Comparison of ENCODE assay signal across 8 mouse cellular contexts in genomic region chr7:6918267-6918666, GRCm38 (mm10).
A peak's percentile ranks its signal among the peaks of the same experiment; 100 is the strongest.
DNase-seq lines count a peak whose midpoint lies in the region; ATAC-seq lines count a peak whose summit lies in the region.

No protein-coding gene starts in this region.

- 18% methylated on average over 10 of the region's 10 CpGs for WGBS in hindbrain, embryonic 12.5 days
- 5% methylated on average over 10 of the region's 10 CpGs for WGBS in lung, embryonic 16.5 days

- H3K9ac ChIP-seq in hindbrain, embryonic 12.5 days, result no peak overlapping the region
- no peak overlapping the region; the same call in 1 of the 2 replicates for H3K9ac ChIP-seq in lung, embryonic 16.5 days (ENCODE audit: low read length)

- peak overlapping the region; percentile 50; the same call in 1 of the 2 replicates for H3K27ac ChIP-seq in hindbrain, embryonic 12.5 days
- no peak overlapping the region for H3K27ac ChIP-seq in lung, embryonic 16.5 days (ENCODE audit: low read length)

- no peak overlapping the region for H3K4me3 ChIP-seq in hindbrain, embryonic 12.5 days
- H3K4me3 ChIP-seq in lung, embryonic 16.5 days (ENCODE audit: low read length), result no peak overlapping the region

- peaks cover 25% of the 10 kb centered on the region for H3K4me1 ChIP-seq in hindbrain, embryonic 12.5 days
- H3K4me1 ChIP-seq in lung, embryonic 16.5 days (replicated peaks; ENCODE audit: control insufficient read depth, insufficient read depth, low read length), result peaks cover 16% of the 10 kb centered on the region

- H3K9me3 ChIP-seq in hindbrain, embryonic 12.5 days (replicated peaks), result no peaks in the 10 kb centered on the region
- no peaks in the 10 kb centered on the region for H3K9me3 ChIP-seq in lung, embryonic 16.5 days (ENCODE audit: control insufficient read depth, low read length)

- peak; percentile 53; the same call in 1 of the 2 replicates for ATAC-seq in hindbrain, embryonic 12.5 days (ENCODE audit: low FRiP score)
- ATAC-seq in lung, embryonic 16.5 days (ENCODE audit: low read depth), result peak; percentile 74

- H3K27me3 ChIP-seq in hindbrain, embryonic 12.5 days, result no peaks in the 10 kb centered on the region
- no peaks in the 10 kb centered on the region for H3K27me3 ChIP-seq in lung, embryonic 16.5 days (ENCODE audit: control insufficient read depth, insufficient read depth, low read depth, low read length)

- no peaks in the 10 kb centered on the region for H3K36me3 ChIP-seq in hindbrain, embryonic 12.5 days
- no peaks in the 10 kb centered on the region for H3K36me3 ChIP-seq in lung, embryonic 16.5 days (ENCODE audit: control insufficient read depth, insufficient read depth, low read length)

- no peak overlapping the region for H3K4me2 ChIP-seq in hindbrain, embryonic 12.5 days (replicated peaks)
- H3K4me2 ChIP-seq in lung, embryonic 16.5 days (ENCODE audit: low read depth, low read length), result no peak overlapping the region

- DNase-seq in R1 (ENCODE audit: low read depth, low spot score), result peak; percentile 73
- DNase-seq in cerebellum, postnatal 10 days, result peak; percentile 96 to 98
- peak; percentile 68 to 89 for DNase-seq in frontal cortex, postnatal 14 days (ENCODE audit: low spot score in 2 of 2)
- DNase-seq in layer of hippocampus, adult 9-11 months, result peak; percentile 77
- DNase-seq in retina, postnatal 1 day, result peak; percentile 87
- peak; percentile 77 to 86 for DNase-seq in urinary bladder, postnatal 36 days (ENCODE audit: low spot score in 2 of 2)
